Mouse (Mus musculus) midbrain, embryonic 15.5 days (tissue): ENCODE measurements around the gene Rhobtb3. TPM values are rescaled to one million over a fixed set of nuclear protein-coding genes. Genes with fewer than 3 reads are reported as not detected.
A peak's percentile ranks its signal among the peaks of the same experiment; 100 is the strongest.
"Not testable (repeated sequence)": the region's sequence is repeated elsewhere in the genome, so short reads cannot be mapped to it uniquely, and the experiment has no call there.

ENCODE experiments used
- ATAC-seq: fragments of 200-750 bp; cut with Nextera tagmentation; replicated peaks from 2 replicates; pipeline ENCODE4 v1.8.0; 2017; ENCODE audit warnings: moderate TSS enrichment
- H3K27ac ChIP-seq: fragments of 300-500 bp; sonication (generic); 2 replicates; pipeline ENCODE4 v1.5.1; 2015; ENCODE audit warnings: mild to moderate bottlenecking, inconsistent platforms
- H3K27me3 ChIP-seq: fragments of 300-500 bp; sonication (generic); replicated peaks from 2 replicates; pipeline ENCODE4 v1.6.1; 2015; ENCODE audit warnings: inconsistent platforms
- H3K36me3 ChIP-seq: fragments of 300-500 bp; sonication (generic); replicated peaks from 2 replicates; pipeline ENCODE4 v1.6.1; 2015; ENCODE audit warnings: inconsistent platforms
- H3K4me1 ChIP-seq: fragments of 300-500 bp; sonication (generic); 2 replicates; pipeline ENCODE4 v1.6.1; 2015; ENCODE audit warnings: inconsistent platforms
- H3K4me2 ChIP-seq: fragments of 300-500 bp; sonication (generic); 2 replicates; pipeline ENCODE4 v1.6.1; 2015; ENCODE audit warnings: inconsistent platforms, mild to moderate bottlenecking, moderate library complexity
- H3K4me3 ChIP-seq: fragments of 300-500 bp; sonication (generic); 2 replicates; pipeline ENCODE4 v1.5.1; 2015; ENCODE audit warnings: mild to moderate bottlenecking, inconsistent platforms
- H3K9ac ChIP-seq: fragments of 300-500 bp; sonication (generic); 2 replicates; pipeline ENCODE4 v1.6.1; 2015; ENCODE audit warnings: mild to moderate bottlenecking, inconsistent platforms
- H3K9me3 ChIP-seq: fragments of 300-500 bp; sonication (generic); 2 replicates; pipeline ENCODE4 v1.6.1; 2016; ENCODE audit warnings: inconsistent platforms
- WGBS: fragments of 180-500 bp; shearing (Covaris S2); methylation state at CpG from one replicate; pipeline ENCODE4 v1.1.7; 2015; ENCODE audit warnings: mixed read lengths; 5-methylcytosine and 5-hydroxymethylcytosine counted together
- polyA plus RNA-seq: library from polyadenylated mRNA; unstranded; fragments of >200 nt; fragmentation: Nextera tagmentation; extraction: Ambion mirVana; gene quantifications from 2 replicates; pipeline ENCODE4 v1.2.1, GENCODE M21; 2015

Rhobtb3 gene
- polyA plus RNA-seq, 1 experiment from 2014 or later, result 23.2 TPM

- ATAC-seq, result no peak
- peak overlapping the region; percentile 97 for H3K27ac ChIP-seq
- peak overlapping the region; percentile 56 for H3K4me2 ChIP-seq
- H3K9me3 ChIP-seq, result no peaks in the 10 kb centered on the region
- peaks cover 20% of the 10 kb centered on the region for H3K4me1 ChIP-seq
- no peaks in the 10 kb centered on the region for H3K27me3 ChIP-seq
- WGBS, result 3% methylated on average over 7 of the region's 7 CpGs
- H3K36me3 ChIP-seq, result no peaks in the 10 kb centered on the region
- H3K9ac ChIP-seq, result peak overlapping the region; percentile 86
- H3K4me3 ChIP-seq, result peak overlapping the region; percentile 77
Measured at GRCm38 (mm10) chr13:75944044-75944820, 507 bp upstream of the Rhobtb3 start.

GRCm38 (mm10) chr13:75942731-75943130, 994 bp downstream of the Rhobtb3 start:
- Histone ChIP-seq H3K4me1 (peaks cover 20% of the 10 kb centered on the region), H3K27ac (peak overlapping the region; percentile 97), H3K4me3 (peak overlapping the region; percentile 77), H3K36me3 (peaks cover 14% of the 10 kb centered on the region), H3K4me2 (peak overlapping the region; percentile 56), H3K9ac (peak overlapping the region; percentile 86), H3K9me3 (no peaks in the 10 kb centered on the region), H3K27me3 (no peaks in the 10 kb centered on the region)
- peak; percentile 41 for ATAC-seq
- 1% methylated on average over 6 of the region's 6 CpGs for WGBS

GRCm38 (mm10) chr13:75941518-75942295, 2.0 kb downstream of the Rhobtb3 start:
- Histone ChIP-seq H3K9me3 (no peaks in the 10 kb centered on the region), H3K27me3 (no peaks in the 10 kb centered on the region), H3K4me1 (peaks cover 20% of the 10 kb centered on the region), H3K4me2 (peak overlapping the region; percentile 44), H3K36me3 (peaks cover 18% of the 10 kb centered on the region), H3K4me3 (peak overlapping the region; percentile 22), H3K27ac (0 out of 2 replicates have a peak overlapping the region, but pooled peaks have one; percentile 2), H3K9ac (no peak overlapping the region)
- 55% methylated on average over 5 of the region's 5 CpGs for WGBS
- ATAC-seq, result peak; percentile 26; the same call in 1 of the 2 replicates

- no peaks in the 10 kb centered on the region for H3K27me3 ChIP-seq
- no peak for ATAC-seq
- H3K4me1 ChIP-seq, result peaks cover 20% of the 10 kb centered on the region
- peak overlapping the region; percentile 44 for H3K4me2 ChIP-seq
- WGBS, result 87% methylated on average over 2 of the region's 2 CpGs
- H3K9ac ChIP-seq, result no peak overlapping the region
- H3K9me3 ChIP-seq, result no peaks in the 10 kb centered on the region
- peak overlapping the region; percentile 22 for H3K4me3 ChIP-seq
- peaks cover 18% of the 10 kb centered on the region for H3K36me3 ChIP-seq
- H3K27ac ChIP-seq, result 0 out of 2 replicates have a peak overlapping the region, but pooled peaks have one; percentile 2
Measured at GRCm38 (mm10) chr13:75940791-75941517, 2.8 kb downstream of the Rhobtb3 start.

- ATAC-seq, result no peak
- Histone ChIP-seq H3K36me3 (peaks cover 18% of the 10 kb centered on the region), H3K4me3 (no peak overlapping the region), H3K27me3 (no peaks in the 10 kb centered on the region), H3K9me3 (no peaks in the 10 kb centered on the region), H3K9ac (no peak overlapping the region), H3K4me2 (no peak overlapping the region), H3K4me1 (peaks cover 13% of the 10 kb centered on the region), H3K27ac (no peak overlapping the region)
- 98% methylated on average over 5 of the region's 5 CpGs for WGBS
Measured at GRCm38 (mm10) chr13:75938866-75939265, 4.9 kb downstream of the Rhobtb3 start.

GRCm38 (mm10) chr13:75933287-75933686, 10.4 kb downstream of the Rhobtb3 start:
- Histone ChIP-seq H3K4me1 (no peaks in the 10 kb centered on the region), H3K4me3 (no peak overlapping the region), H3K27ac (no peak overlapping the region), H3K27me3 (no peaks in the 10 kb centered on the region), H3K9me3 (no peaks in the 10 kb centered on the region), H3K36me3 (peaks cover 17% of the 10 kb centered on the region), H3K4me2 (no peak overlapping the region), H3K9ac (no peak overlapping the region)
- ATAC-seq, result no peak
- WGBS, result 77% methylated on average over 1 of the region's 1 CpGs

- Histone ChIP-seq H3K27ac (no peak overlapping the region), H3K9ac (no peak overlapping the region), H3K4me1 (no peaks in the 10 kb centered on the region), H3K9me3 (no peaks in the 10 kb centered on the region), H3K36me3 (peaks cover 8% of the 10 kb centered on the region; the same call in 1 of the 2 replicates), H3K4me2 (no peak overlapping the region), H3K4me3 (no peak overlapping the region), H3K27me3 (no peaks in the 10 kb centered on the region)
- WGBS, result 21% methylated on average over 5 of the region's 5 CpGs
- peak; percentile 86 for ATAC-seq
Measured at GRCm38 (mm10) chr13:75931073-75931472, 12.7 kb downstream of the Rhobtb3 start.

GRCm38 (mm10) chr13:75930660-75931059, 13.1 kb downstream of the Rhobtb3 start:
- Histone ChIP-seq H3K27me3 (no peaks in the 10 kb centered on the region), H3K4me1 (no peaks in the 10 kb centered on the region), H3K9me3 (no peaks in the 10 kb centered on the region), H3K9ac (no peak overlapping the region), H3K36me3 (peaks cover 8% of the 10 kb centered on the region; the same call in 1 of the 2 replicates), H3K4me3 (no peak overlapping the region), H3K4me2 (no peak overlapping the region), H3K27ac (no peak overlapping the region)
- no peak; the same call in 1 of the 2 replicates for ATAC-seq
- WGBS, result 86% methylated on average over 2 of the region's 2 CpGs

- Histone ChIP-seq H3K36me3 (peaks cover 8% of the 10 kb centered on the region; the same call in 1 of the 2 replicates), H3K4me2 (no peak overlapping the region), H3K27ac (no peak overlapping the region), H3K9me3 (no peaks in the 10 kb centered on the region), H3K4me1 (no peaks in the 10 kb centered on the region), H3K4me3 (no peak overlapping the region), H3K27me3 (no peaks in the 10 kb centered on the region), H3K9ac (no peak overlapping the region)
- WGBS, result 94% methylated on average over 20 of the region's 20 CpGs
- 0 out of 2 replicates have a peak, but pooled peaks have one; percentile 49 for ATAC-seq
Measured at GRCm38 (mm10) chr13:75930023-75930422, 13.7 kb downstream of the Rhobtb3 start.

GRCm38 (mm10) chr13:75929071-75929470, 14.7 kb downstream of the Rhobtb3 start:
- H3K9ac ChIP-seq, H3K4me3 ChIP-seq, H3K27me3 ChIP-seq, H3K36me3 ChIP-seq, ATAC-seq, H3K4me1 ChIP-seq, H3K27ac ChIP-seq, H3K9me3 ChIP-seq, H3K4me2 ChIP-seq: not testable (repeated sequence)
- WGBS, result 92% methylated on average over 5 of the region's 5 CpGs

GRCm38 (mm10) chr13:75927951-75928350, 15.8 kb downstream of the Rhobtb3 start:
- H3K4me1 ChIP-seq, result no peaks in the 10 kb centered on the region
- H3K4me3 ChIP-seq, result no peak overlapping the region
- H3K9ac ChIP-seq, result no peak overlapping the region
- ATAC-seq, result no peak
- H3K9me3 ChIP-seq, result no peaks in the 10 kb centered on the region
- no peak overlapping the region for H3K27ac ChIP-seq
- H3K36me3 ChIP-seq, result peaks cover 8% of the 10 kb centered on the region; the same call in 1 of the 2 replicates
- H3K4me2 ChIP-seq, result no peak overlapping the region
- no peaks in the 10 kb centered on the region for H3K27me3 ChIP-seq

GRCm38 (mm10) chr13:75914151-75914550, 29.6 kb downstream of the Rhobtb3 start:
- H3K27me3 ChIP-seq, result no peaks in the 10 kb centered on the region
- no peak overlapping the region for H3K27ac ChIP-seq
- H3K9ac ChIP-seq, result no peak overlapping the region
- ATAC-seq, result no peak
- H3K36me3 ChIP-seq, result peaks cover 8% of the 10 kb centered on the region; the same call in 1 of the 2 replicates
- H3K4me3 ChIP-seq, result no peak overlapping the region
- H3K4me2 ChIP-seq, result no peak overlapping the region
- no peaks in the 10 kb centered on the region for H3K4me1 ChIP-seq
- H3K9me3 ChIP-seq, result no peaks in the 10 kb centered on the region
- 79% methylated on average over 4 of the region's 4 CpGs for WGBS
